Mouse (Mus musculus) brain, embryonic 14.5 days (tissue): ENCODE results near the gene Aen.

Experiments
- CTCF ChIP-seq: fragments of 200-500 bp; IDR thresholded peaks from 2 replicates; pipeline ENCODE4 v1.5.1; 2012; ENCODE audit warnings: inconsistent platforms, mild to moderate bottlenecking, moderate library complexity, borderline replicate concordance; ENCODE audit not compliant: insufficient read depth, insufficient read length; ENCODE audit errors: extremely low read depth
- POLR2A ChIP-seq: fragments of 200-500 bp; IDR thresholded peaks from 2 replicates; pipeline ENCODE4 v1.6.1; 2012; ENCODE audit warnings: mild to moderate bottlenecking, inconsistent platforms, borderline replicate concordance; ENCODE audit not compliant: poor library complexity, insufficient read depth, insufficient read length, severe bottlenecking; ENCODE audit errors: extremely low read depth

- TF ChIP-seq CTCF = no peak
- TF ChIP-seq POLR2A = no peak
These were observed 13.8 kb upstream of the Aen start for GRCm38 (mm10) chr7:78881607-78882468.
